Mouse (Mus musculus) forebrain, embryonic 16.5 days (tissue): Measurements from ENCODE around the gene D430041D05Rik. TPM values are rescaled to one million over a fixed set of nuclear protein-coding genes. Genes with fewer than 3 reads are reported as not detected.
A peak's percentile ranks its signal among the peaks of the same experiment; 100 is the strongest.

Experiments used
- ATAC-seq: fragments of 200-750 bp; cut with Nextera tagmentation; 2 replicates; pipeline ENCODE4 v1.8.0; 2017; ENCODE audit warnings: mild to moderate bottlenecking, moderate library complexity
- H3K27ac ChIP-seq: fragments of 300-500 bp; sonication (generic); 2 replicates; pipeline ENCODE4 v1.5.1; 2014; ENCODE audit warnings: low read length, control low read depth
- H3K27me3 ChIP-seq: fragments of 300-500 bp; sonication (generic); replicated peaks from 2 replicates; pipeline ENCODE4 v1.6.1; 2014; ENCODE audit warnings: low read length; ENCODE audit not compliant: control insufficient read depth, insufficient read depth
- H3K36me3 ChIP-seq: fragments of 300-500 bp; sonication (generic); 2 replicates; pipeline ENCODE4 v1.6.1; 2014; ENCODE audit not compliant: control insufficient read depth, insufficient read depth
- H3K4me1 ChIP-seq: fragments of 300-500 bp; sonication (generic); replicated peaks from 2 replicates; pipeline ENCODE4 v1.6.1; 2014; ENCODE audit warnings: low read length; ENCODE audit not compliant: control insufficient read depth, insufficient read depth
- H3K4me2 ChIP-seq: fragments of 300-500 bp; sonication (generic); 2 replicates; pipeline ENCODE4 v1.6.1; 2014; ENCODE audit warnings: mild to moderate bottlenecking, low read length, control low read depth
- H3K4me3 ChIP-seq: fragments of 300-500 bp; sonication (generic); replicated peaks from 2 replicates; pipeline ENCODE4 v1.5.1; 2014; ENCODE audit warnings: mild to moderate bottlenecking, low read length, control low read depth
- H3K9ac ChIP-seq: fragments of 300-500 bp; sonication (generic); replicated peaks from 2 replicates; pipeline ENCODE4 v1.6.1; 2014; ENCODE audit warnings: low read depth, low read length, control low read depth
- H3K9me3 ChIP-seq: fragments of 300-500 bp; sonication (generic); 2 replicates; pipeline ENCODE4 v1.6.1; 2016; ENCODE audit warnings: low read length; ENCODE audit not compliant: control insufficient read depth
- WGBS: fragments of 180-500 bp; shearing (Covaris S2); extraction: QIAGEN DNeasy Blood & Tissue Kit; methylation state at CpG from one replicate; pipeline ENCODE4 v1.1.7; 2014; 5-methylcytosine and 5-hydroxymethylcytosine counted together
- polyA plus RNA-seq: library from polyadenylated mRNA; unstranded; fragments of >200 nt; fragmentation: Nextera tagmentation; extraction: Ambion mirVana; gene quantifications from 2 replicates; pipeline ENCODE4 v1.2.1, GENCODE M21; 2015

D430041D05Rik gene
- polyA plus RNA-seq, 1 experiment from 2014 or later = 14.9 TPM

DNA sequence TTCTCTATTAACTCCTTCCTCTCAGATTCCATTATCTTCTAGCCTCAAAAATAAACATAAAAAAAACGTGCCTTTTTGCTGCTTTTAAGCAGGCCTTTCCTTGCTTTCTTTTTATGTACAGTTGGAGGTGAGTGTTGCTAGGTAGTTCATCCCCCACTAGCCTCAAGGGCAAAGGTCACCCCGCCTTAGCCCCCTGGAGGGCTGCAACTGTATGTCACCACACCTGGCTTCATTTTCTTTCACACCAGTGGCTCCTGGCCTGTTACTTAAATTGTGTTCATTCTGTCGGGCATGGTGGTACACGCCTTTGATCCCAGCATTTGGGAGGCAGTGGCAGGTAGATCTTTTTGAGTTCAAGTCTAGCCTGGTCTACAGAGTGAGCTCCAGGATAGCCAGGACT lies 31.5 kb upstream of the D430041D05Rik start:
- Histone ChIP-seq H3K9ac (no peak overlapping the region), H3K4me3 (no peak overlapping the region), H3K27ac (no peak overlapping the region), H3K4me1 (no peaks in the 10 kb centered on the region), H3K36me3 (peaks cover 3% of the 10 kb centered on the region; the same call in 1 of the 2 replicates), H3K27me3 (no peaks in the 10 kb centered on the region), H3K9me3 (no peaks in the 10 kb centered on the region), H3K4me2 (no peak overlapping the region)
- WGBS = 65% methylated on average over 4 of the region's 4 CpGs
- ATAC-seq = no peak

DNA sequence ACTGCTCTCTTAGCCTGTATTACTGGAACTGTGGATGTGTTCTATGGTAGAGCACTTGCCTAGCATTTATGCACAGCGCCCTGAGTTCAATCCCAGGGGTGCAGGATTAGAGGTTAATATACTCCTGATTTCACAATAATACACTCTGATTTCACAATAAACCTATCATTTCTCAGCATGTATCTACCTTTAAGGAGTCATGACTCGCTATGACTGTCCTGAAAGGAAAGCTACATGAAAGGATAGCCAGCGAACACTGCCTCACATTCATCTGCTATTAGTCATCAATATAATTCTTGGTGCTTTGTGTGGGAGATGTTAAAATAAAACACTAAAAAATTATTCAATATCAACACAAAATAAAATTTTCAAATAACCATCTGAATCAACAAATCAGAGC lies 25.4 kb upstream of the D430041D05Rik start:
- peaks cover 25% of the 10 kb centered on the region for H3K36me3 ChIP-seq
- WGBS = 89% methylated on average over 3 of the region's 3 CpGs
- no peak for ATAC-seq

DNA sequence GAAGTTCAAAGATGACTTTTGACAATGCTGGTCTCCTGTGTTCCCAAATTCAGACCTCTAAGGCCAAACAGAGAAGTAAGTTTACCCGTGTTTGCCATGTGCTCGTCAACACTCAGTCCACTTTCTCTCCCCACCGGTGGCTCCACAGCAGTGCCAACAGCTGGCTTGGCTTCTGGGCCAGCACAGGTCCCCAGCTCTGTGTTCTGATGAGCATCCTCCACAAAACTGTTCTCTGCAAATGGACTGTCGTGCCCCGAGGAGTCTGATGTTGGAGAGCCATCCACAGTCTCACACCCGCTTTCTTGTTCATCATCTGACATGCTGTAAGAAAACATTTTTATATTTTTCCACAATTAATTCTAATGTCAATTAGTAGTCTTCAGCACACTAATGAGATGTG lies 20.3 kb upstream of the D430041D05Rik start:
- Histone ChIP-seq H3K9ac (no peak overlapping the region), H3K36me3 (peaks cover 30% of the 10 kb centered on the region), H3K4me2 (no peak overlapping the region), H3K4me3 (no peak overlapping the region), H3K27ac (no peak overlapping the region), H3K27me3 (no peaks in the 10 kb centered on the region), H3K9me3 (no peaks in the 10 kb centered on the region), H3K4me1 (no peaks in the 10 kb centered on the region)
- ATAC-seq = no peak
- WGBS = 94% methylated on average over 6 of the region's 6 CpGs

More for the DNA sequence above, 25.4 kb upstream of the D430041D05Rik start:
- Histone ChIP-seq H3K4me3 (no peak overlapping the region), H3K9me3 (no peaks in the 10 kb centered on the region), H3K4me2 (no peak overlapping the region), H3K4me1 (no peaks in the 10 kb centered on the region), H3K9ac (no peak overlapping the region), H3K27me3 (no peaks in the 10 kb centered on the region), H3K27ac (no peak overlapping the region)

DNA sequence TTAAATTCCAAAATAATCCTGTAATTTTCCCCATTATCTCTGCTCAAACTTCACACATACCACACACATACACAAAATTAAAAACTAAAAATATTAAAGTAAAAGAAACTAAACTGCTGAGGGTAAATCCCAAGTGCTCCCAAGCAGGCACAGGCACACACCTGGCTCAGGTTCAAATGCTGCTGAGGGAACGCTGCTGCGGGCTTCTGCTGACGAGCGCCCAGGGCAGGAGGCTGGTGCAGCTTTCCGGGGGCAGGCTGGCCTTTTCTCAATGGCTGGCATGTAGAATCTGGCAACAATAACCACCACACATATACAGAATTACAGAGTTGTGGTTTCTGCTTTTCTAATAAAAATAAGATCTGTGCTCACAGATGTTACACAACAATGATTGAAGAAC lies 19.8 kb upstream of the D430041D05Rik start:
- Histone ChIP-seq H3K9ac (no peak overlapping the region), H3K4me1 (no peaks in the 10 kb centered on the region), H3K36me3 (peaks cover 30% of the 10 kb centered on the region), H3K4me3 (no peak overlapping the region), H3K27me3 (no peaks in the 10 kb centered on the region), H3K27ac (no peak overlapping the region), H3K9me3 (no peaks in the 10 kb centered on the region), H3K4me2 (no peak overlapping the region)
- WGBS = 69% methylated on average over 5 of the region's 5 CpGs
- ATAC-seq = no peak

DNA sequence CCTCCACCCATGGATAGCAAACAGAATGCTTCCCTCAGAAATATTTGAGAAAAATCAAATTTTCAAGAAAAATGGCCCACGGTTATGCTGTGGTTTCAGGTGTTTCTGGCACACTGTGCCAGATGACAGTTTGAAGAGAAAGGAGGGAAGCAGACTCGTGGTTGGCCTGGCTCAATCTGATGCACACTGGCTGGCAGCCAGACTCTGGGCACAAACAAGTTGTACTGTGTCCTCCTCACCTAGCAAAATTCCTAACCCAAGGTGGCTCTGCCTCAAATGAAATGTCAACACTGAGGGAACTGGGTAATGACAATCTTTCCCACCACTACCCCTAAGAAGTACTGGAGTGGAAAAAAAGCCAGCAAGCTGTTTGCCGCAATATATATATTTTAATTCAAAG lies 15.3 kb upstream of the D430041D05Rik start:
- no peak overlapping the region for H3K4me2 ChIP-seq
- H3K36me3 ChIP-seq = peaks cover 10% of the 10 kb centered on the region
- H3K27me3 ChIP-seq = no peaks in the 10 kb centered on the region
- H3K9ac ChIP-seq = no peak overlapping the region
- no peak overlapping the region for H3K4me3 ChIP-seq
- no peaks in the 10 kb centered on the region for H3K9me3 ChIP-seq
- no peaks in the 10 kb centered on the region for H3K4me1 ChIP-seq
- WGBS = 72% methylated on average over 3 of the region's 3 CpGs
- H3K27ac ChIP-seq = no peak overlapping the region
- ATAC-seq = no peak

DNA sequence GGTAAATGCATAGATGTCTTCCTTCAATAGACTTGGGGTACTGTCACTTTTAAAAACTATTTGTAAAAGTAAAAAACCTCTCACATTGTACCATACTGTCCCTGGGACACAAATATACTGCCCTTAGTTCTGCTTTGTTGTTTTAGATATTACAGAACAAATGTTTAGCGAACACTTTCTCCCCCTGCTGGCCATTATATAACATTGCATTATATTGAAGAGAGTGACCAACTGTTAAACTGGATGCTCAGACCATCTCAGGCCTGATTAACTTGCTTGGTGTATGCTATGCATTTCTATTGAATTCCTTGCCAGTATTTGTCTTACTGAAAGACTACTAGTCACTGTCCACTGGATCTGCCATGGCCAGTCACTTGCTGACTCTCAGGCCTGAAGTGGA lies 11.4 kb upstream of the D430041D05Rik start:
- no peaks in the 10 kb centered on the region for H3K36me3 ChIP-seq
- no peak overlapping the region for H3K4me2 ChIP-seq
- no peak overlapping the region for H3K9ac ChIP-seq
- H3K4me1 ChIP-seq = no peaks in the 10 kb centered on the region
- no peaks in the 10 kb centered on the region for H3K9me3 ChIP-seq
- no peak overlapping the region for H3K4me3 ChIP-seq
- no peak overlapping the region for H3K27ac ChIP-seq
- ATAC-seq = peak; percentile 66
- no peaks in the 10 kb centered on the region for H3K27me3 ChIP-seq
- 3% methylated on average over 1 of the region's 1 CpGs for WGBS

DNA sequence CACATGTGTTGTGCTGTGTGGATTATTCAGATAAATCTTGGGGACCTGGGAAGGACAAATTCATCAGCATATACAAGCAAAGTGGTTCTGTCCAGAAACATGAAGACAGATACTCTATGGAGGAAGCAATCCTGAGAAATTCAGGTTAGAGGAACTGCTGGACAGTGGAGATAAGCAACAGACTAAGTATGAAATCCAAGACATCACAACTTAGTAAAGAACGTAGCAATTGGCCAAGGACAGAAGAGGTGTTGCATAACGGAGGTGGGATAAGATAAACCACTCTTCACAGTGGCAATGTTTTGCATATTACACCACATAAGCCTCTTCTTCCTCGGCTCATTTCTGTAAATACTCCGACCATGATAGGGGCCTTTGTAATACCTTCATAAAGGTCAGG lies 10.0 kb upstream of the D430041D05Rik start:
- Histone ChIP-seq H3K36me3 (no peaks in the 10 kb centered on the region), H3K27ac (no peak overlapping the region), H3K9ac (no peak overlapping the region), H3K27me3 (no peaks in the 10 kb centered on the region), H3K4me3 (no peak overlapping the region), H3K9me3 (no peaks in the 10 kb centered on the region), H3K4me1 (no peaks in the 10 kb centered on the region), H3K4me2 (no peak overlapping the region)
- 81% methylated on average over 4 of the region's 4 CpGs for WGBS
- ATAC-seq = no peak

DNA sequence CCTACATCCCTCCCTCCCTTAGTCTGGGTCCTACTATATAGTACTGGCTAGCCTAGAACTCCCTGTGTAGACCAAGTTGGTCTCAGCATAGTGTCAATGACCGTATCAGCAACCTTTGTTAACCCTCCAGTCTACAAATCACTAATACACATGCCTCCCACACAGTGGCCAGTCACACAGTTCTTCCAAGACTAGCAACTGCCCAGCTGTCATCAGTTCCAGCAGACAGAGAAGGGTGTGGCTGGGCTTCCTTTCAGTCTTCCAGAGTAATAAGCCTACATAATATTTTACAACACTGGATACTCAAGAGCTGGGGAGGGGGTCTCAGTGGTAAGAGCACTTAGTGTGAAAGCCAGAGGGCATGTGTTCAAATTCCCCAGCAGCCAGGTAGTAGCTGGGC lies 9.2 kb upstream of the D430041D05Rik start:
- no peak for ATAC-seq
- Histone ChIP-seq H3K27ac (no peak overlapping the region), H3K9ac (no peak overlapping the region), H3K9me3 (no peaks in the 10 kb centered on the region), H3K4me1 (no peaks in the 10 kb centered on the region), H3K4me2 (no peak overlapping the region), H3K36me3 (no peaks in the 10 kb centered on the region), H3K27me3 (no peaks in the 10 kb centered on the region), H3K4me3 (no peak overlapping the region)
- WGBS = 100% methylated on average over 1 of the region's 1 CpGs

DNA sequence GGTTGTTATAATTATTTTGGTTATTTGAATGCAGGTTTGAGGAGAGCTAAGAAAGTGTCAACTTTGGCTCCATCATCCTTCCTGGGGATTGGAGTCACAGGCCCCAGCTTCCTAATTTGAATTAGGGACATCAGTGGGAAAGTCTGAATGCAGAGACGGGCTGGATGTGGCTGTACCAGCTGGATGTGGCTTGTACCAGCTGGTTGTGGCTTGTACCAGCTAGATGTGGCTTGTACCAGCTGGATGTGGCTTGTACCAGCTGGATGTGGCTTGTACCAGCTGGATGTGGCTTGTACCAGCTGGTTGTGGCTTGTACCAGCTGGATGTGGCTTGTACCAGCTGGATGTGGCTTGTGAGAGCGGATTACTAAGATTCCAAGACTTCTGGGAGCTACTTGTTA lies 8.6 kb upstream of the D430041D05Rik start:
- Histone ChIP-seq H3K27ac (no peak overlapping the region), H3K4me2 (no peak overlapping the region), H3K4me1 (no peaks in the 10 kb centered on the region), H3K36me3 (no peaks in the 10 kb centered on the region), H3K4me3 (no peak overlapping the region), H3K27me3 (no peaks in the 10 kb centered on the region), H3K9me3 (no peaks in the 10 kb centered on the region), H3K9ac (no peak overlapping the region)
- no peak for ATAC-seq
- 79% methylated on average over 2 of the region's 2 CpGs for WGBS

DNA sequence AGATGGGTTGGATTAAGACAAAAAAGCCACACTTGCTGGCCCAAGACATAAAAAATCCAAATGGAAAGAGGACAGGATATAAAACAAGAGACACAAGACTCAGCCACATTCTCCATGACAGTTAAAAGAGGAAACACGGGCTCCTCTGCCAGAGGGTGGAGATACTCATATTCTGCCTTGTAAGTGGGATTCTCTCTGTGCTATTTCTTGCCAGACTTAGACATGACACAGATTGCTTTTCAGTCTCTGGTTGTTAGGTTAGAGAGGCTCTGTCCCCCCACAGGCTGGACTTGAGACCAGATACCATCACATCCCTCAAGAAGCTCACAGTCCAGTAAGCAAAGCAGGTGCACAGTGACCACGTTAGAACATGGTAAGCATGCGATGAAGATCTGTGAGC lies 2.2 kb upstream of the D430041D05Rik start:
- peaks cover 16% of the 10 kb centered on the region for H3K4me1 ChIP-seq
- no peaks in the 10 kb centered on the region; the same call in 1 of the 2 replicates for H3K27me3 ChIP-seq
- no peak overlapping the region for H3K9ac ChIP-seq
- no peaks in the 10 kb centered on the region for H3K36me3 ChIP-seq
- no peak for ATAC-seq
- no peak overlapping the region for H3K4me3 ChIP-seq
- no peak overlapping the region for H3K4me2 ChIP-seq
- no peaks in the 10 kb centered on the region for H3K9me3 ChIP-seq
- 84% methylated on average over 3 of the region's 3 CpGs for WGBS
- H3K27ac ChIP-seq = no peak overlapping the region
